Mouse (Mus musculus): ENCODE results near the gene Tbpl1.

Gene Tbpl1

GRCm38 (mm10) chr10:22731272-22732093, at the start of gene Tbpl1:
Tbpl1 (minus strand) TSS chr10:22731938.
- in situ Hi-C loops (cut with MboI; ENCODE audit: unreplicated experiment in 2 of 2): loop anchor here (5.0 to 25.0 kb wide), 4 partner anchors 419 to 1769 kb away; partner anchors contain the start of genes Ahi1 (in 1 of the 2) and Rps12 (in 1 of the 2)

GRCm38 (mm10) chr10:22781466-22781865, 49.7 kb upstream of the Tbpl1 start:
- in situ Hi-C loops (cut with MboI; ENCODE audit: unreplicated experiment in 2 of 2): loop anchor here in 1 of 2 experiments (25.0 kb wide), 1 partner anchor 281 kb away; no protein-coding TSS in a partner anchor

- in situ Hi-C loops (cut with MboI; ENCODE audit: unreplicated experiment in 2 of 2): loop anchor here (5.0 to 25.0 kb wide), 3 partner anchors 193 to 284 kb away; no protein-coding TSS in a partner anchor
Measured at GRCm38 (mm10) chr10:22777939-22778338, 46.2 kb upstream of the Tbpl1 start.

- in situ Hi-C loops (cut with MboI; ENCODE audit: unreplicated experiment in 2 of 2): loop anchor here (5.0 to 25.0 kb wide), 3 partner anchors 191 to 286 kb away; no protein-coding TSS in a partner anchor
Measured at GRCm38 (mm10) chr10:22776007-22776698, 44.4 kb upstream of the Tbpl1 start.

- in situ Hi-C loops (cut with MboI; ENCODE audit: unreplicated experiment in 2 of 2): loop anchor here (5.0 to 25.0 kb wide), 3 partner anchors 191 to 287 kb away; no protein-coding TSS in a partner anchor
Measured at GRCm38 (mm10) chr10:22775456-22775855, 43.7 kb upstream of the Tbpl1 start.

GRCm38 (mm10) chr10:22774626-22775025, 42.9 kb upstream of the Tbpl1 start:
- in situ Hi-C loops (cut with MboI; ENCODE audit: unreplicated experiment in 2 of 2): loop anchor here (5.0 to 25.0 kb wide), 3 partner anchors 190 to 288 kb away; no protein-coding TSS in a partner anchor

- in situ Hi-C loops (cut with MboI; ENCODE audit: unreplicated experiment in 2 of 2): no loop called here
Measured at GRCm38 (mm10) chr10:22754240-22754639, 22.5 kb upstream of the Tbpl1 start.

GRCm38 (mm10) chr10:22751175-22751682, 19.5 kb upstream of the Tbpl1 start:
- in situ Hi-C loops (cut with MboI; ENCODE audit: unreplicated experiment in 2 of 2): no loop called here

GRCm38 (mm10) chr10:22746334-22747322, 14.9 kb upstream of the Tbpl1 start:
- in situ Hi-C loops (cut with MboI; ENCODE audit: unreplicated experiment in 2 of 2): loop anchor here (10.0 to 25.0 kb wide), 4 partner anchors 434 to 1784 kb away; partner anchors contain the start of gene Ahi1 (in 1 of the 2)

GRCm38 (mm10) chr10:22745922-22746321, 14.2 kb upstream of the Tbpl1 start:
- in situ Hi-C loops (cut with MboI; ENCODE audit: unreplicated experiment in 2 of 2): loop anchor here (10.0 to 25.0 kb wide), 4 partner anchors 434 to 1784 kb away; partner anchors contain the start of gene Ahi1 (in 1 of the 2)

GRCm38 (mm10) chr10:22732181-22732580, 443 bp upstream of the Tbpl1 start:
- in situ Hi-C loops (cut with MboI; ENCODE audit: unreplicated experiment in 2 of 2): loop anchor here (5.0 to 25.0 kb wide), 4 partner anchors 420 to 1770 kb away; partner anchors contain the start of genes Ahi1 (in 1 of the 2) and Rps12 (in 1 of the 2)

- in situ Hi-C loops (cut with MboI; ENCODE audit: unreplicated experiment in 2 of 2): loop anchor here (5.0 to 25.0 kb wide), 4 partner anchors 419 to 1769 kb away; partner anchors contain the start of genes Ahi1 (in 1 of the 2) and Rps12 (in 1 of the 2)
Measured at GRCm38 (mm10) chr10:22730992-22731271, 806 bp downstream of the Tbpl1 start.

- in situ Hi-C loops (cut with MboI; ENCODE audit: unreplicated experiment in 2 of 2): loop anchor here (5.0 to 25.0 kb wide), 4 partner anchors 418 to 1768 kb away; partner anchors contain the start of genes Ahi1 (in 1 of the 2) and Rps12 (in 1 of the 2)
Measured at GRCm38 (mm10) chr10:22730266-22730991, 1.3 kb downstream of the Tbpl1 start.

- in situ Hi-C loops (cut with MboI; ENCODE audit: unreplicated experiment in 2 of 2): loop anchor here (25.0 kb wide), 3 partner anchors 416 to 1766 kb away; partner anchors contain the start of gene Ahi1 (in 1 of the 2)
Measured at GRCm38 (mm10) chr10:22728257-22728656, 3.5 kb downstream of the Tbpl1 start.

GRCm38 (mm10) chr10:22726295-22726694, 5.4 kb downstream of the Tbpl1 start:
- in situ Hi-C loops (cut with MboI; ENCODE audit: unreplicated experiment in 2 of 2): loop anchor here (25.0 kb wide), 3 partner anchors 414 to 1764 kb away; partner anchors contain the start of gene Ahi1 (in 1 of the 2)

- in situ Hi-C loops (cut with MboI; ENCODE audit: unreplicated experiment in 2 of 2): loop anchor here (25.0 kb wide), 3 partner anchors 413 to 1763 kb away; partner anchors contain the start of gene Ahi1 (in 1 of the 2)
Measured at GRCm38 (mm10) chr10:22725166-22725565, 6.6 kb downstream of the Tbpl1 start.

- in situ Hi-C loops (cut with MboI; ENCODE audit: unreplicated experiment in 2 of 2): loop anchor here (25.0 kb wide), 3 partner anchors 684 to 1066 kb away; partner anchors contain the start of genes Rps12 (in 1 of the 2) and Slc18b1 (in 1 of the 2)
Measured at GRCm38 (mm10) chr10:22720781-22721529, 10.8 kb downstream of the Tbpl1 start.
